Mouse (Mus musculus): ENCODE results near the gene Chid1. TPM values are rescaled to one million over a fixed set of nuclear protein-coding genes. Genes with fewer than 3 reads are reported as not detected.

Gene Chid1
- polyA plus RNA-seq (2015; fragmentation: Illumina TruSeq; extraction: RNeasy Lipid Tissue Mini Kit (QIAGEN cat#74804); ENCODE audit: insufficient read depth, low replicate concordance) = 17.3 TPM

DNA sequence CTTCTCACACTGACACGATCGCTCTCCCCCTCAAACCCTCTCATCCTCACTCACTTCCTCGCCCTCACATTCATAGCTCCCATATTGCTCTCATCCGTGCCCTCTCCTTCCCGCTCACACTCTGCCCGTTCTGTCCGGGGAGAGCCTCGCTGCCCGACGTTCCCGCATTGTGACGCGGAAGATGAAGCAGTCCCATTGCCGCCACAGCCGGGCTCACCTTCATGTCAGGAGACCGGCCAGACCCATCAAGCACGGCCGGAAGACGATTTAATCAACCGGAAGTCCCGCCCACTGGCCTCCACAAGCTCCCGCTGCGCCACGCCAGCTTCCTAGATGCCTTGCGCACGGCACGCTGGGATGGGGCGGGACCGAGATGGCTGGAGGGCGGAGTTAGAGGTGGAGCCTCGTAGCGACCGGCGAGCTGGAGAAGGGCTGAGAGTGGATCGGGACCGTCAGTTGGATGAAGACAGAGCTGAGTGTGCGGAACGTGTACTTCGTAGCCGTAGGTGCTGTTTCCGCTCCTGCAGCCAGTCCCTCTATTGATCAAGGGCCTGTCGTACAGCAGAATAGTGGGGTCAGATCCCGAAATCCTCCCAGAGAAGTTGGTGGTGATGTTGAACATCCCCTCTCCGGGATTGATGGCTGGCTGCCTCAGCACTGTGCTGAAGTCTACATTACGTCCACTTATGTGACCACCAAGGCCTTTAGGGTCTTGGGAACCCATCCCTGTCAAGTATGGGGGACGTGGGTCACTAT is at the start of gene Chid1:
TSS of gene Chid1 (minus strand) at position 302 of the 756 bp plus-strand sequence.

DNA sequence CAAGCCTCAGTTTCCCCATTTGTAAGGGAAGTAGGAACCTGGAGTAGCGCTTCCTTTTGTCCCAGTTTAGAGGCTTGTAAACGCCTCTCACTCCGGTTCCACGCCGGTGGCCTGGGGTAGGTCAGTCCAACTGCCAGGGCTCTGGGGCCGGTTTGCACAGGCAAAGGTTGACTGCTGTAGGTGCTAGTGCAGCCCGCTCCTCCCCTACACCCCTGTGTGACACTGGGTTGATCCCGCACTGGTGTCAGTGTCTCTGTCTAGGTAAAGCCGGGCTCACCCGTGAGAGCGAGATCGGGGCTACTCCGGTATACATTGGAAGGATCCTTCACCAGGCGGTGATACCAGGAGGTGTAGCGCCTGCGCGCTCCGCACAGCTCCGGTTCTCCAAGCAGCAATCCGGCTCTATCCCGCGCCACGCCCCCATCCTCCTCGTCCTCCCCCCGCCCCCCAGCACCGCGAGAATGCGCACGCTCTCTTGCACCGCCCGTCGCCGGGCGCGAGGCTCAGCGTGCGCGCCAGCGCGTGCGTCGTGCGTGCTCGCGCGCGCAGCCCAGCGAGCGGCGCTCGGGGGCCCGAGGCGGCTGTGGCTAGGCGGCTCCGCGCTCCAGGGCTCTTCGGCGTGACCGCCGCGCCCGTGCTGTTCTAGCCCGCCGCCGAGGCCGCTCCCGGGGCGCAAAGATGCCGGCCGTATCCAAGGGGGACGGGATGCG is 22.2 kb upstream of the Chid1 start, which contains the start of gene Ap2a2:
TSS of gene Ap2a2 (plus strand) at position 492 of the 710 bp plus-strand sequence.

DNA sequence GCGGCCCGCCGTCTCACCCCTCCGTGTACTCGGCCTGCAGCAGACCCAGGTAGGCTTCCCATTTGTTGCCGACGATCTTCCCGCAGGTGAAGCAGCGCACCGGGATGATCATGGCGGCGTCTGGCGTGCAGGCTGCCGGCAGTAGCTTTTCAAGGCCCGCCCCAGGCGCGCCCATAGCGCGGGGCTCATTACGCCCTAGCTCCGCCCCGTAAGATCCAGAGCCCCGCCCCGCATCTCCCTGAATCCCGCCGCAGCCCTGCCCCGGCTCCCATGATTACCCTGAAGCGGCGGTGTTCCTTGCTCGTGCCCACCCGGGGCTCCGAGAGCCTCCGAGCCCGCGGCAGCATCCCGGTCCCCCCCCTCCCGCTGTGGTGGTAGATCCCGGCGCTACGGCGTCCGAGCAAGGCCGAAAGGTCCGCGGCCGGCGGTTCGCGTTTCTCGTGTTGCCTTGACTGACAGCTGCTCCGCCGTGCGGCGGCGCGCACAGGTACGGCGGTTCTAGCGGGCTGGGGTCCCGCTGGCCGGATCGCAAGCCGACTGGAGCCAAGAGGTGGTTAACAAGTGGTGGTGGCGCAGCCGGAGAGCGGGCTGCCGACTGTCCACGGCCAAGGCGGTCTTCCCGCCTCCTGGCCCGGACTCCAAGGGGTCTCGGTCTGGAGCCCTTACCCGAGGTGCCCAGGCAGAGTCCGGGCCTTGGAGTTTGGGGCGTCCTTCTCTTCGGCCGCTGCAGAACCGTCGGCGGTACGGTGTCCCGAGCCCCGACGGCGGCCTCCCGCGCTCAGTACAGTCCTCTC is 64.4 kb downstream of the Chid1 start, which contains the start of the genes Polr2l and Tspan4:
TSS of gene Polr2l (minus strand) at position 122 of the 794 bp plus-strand sequence.
TSS of gene Tspan4 (plus strand) at position 230 of the 794 bp plus-strand sequence.

DNA sequence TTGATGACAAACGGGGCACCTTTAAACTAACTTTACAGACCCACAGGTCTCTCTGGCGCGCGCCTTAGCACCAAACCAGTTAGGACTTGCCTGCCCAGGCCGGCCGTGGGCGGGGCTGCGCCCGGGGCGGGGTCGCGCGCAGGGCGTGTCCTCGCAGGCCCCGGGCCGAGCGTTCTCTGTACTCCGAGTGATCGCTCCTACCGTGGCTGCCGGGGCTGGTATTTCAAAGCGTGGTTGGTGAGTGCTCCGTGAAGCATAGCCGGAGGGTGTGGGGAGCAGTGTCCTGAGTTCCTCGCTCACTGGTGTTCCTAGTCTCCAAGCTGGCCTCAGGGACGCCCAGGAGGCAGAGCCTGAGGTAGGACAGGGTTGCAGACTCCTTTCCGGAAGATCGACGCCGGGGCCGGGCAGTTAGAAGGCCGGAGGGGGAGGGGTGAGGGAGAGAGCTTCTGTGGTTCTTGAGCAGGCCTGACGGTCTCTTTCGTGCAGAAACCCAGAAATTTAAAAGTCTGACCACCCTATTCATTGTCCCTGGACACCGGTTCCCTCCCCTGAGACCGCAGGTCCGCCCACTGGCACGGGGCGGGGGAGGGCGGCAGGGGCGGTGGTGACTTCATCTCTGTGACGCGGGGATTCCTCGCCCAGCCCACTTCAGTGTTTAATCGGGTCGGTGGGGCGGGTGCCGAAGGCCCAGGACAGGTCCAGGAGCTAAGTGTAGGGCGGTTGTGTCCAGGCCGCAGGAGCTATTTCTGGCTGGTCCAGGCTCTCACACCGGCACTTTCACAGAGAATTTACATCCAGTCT is 72.2 kb downstream of the Chid1 start, which contains the start of gene Cd151:
TSS of gene Cd151 (plus strand) at position 163 of the 801 bp plus-strand sequence.

DNA sequence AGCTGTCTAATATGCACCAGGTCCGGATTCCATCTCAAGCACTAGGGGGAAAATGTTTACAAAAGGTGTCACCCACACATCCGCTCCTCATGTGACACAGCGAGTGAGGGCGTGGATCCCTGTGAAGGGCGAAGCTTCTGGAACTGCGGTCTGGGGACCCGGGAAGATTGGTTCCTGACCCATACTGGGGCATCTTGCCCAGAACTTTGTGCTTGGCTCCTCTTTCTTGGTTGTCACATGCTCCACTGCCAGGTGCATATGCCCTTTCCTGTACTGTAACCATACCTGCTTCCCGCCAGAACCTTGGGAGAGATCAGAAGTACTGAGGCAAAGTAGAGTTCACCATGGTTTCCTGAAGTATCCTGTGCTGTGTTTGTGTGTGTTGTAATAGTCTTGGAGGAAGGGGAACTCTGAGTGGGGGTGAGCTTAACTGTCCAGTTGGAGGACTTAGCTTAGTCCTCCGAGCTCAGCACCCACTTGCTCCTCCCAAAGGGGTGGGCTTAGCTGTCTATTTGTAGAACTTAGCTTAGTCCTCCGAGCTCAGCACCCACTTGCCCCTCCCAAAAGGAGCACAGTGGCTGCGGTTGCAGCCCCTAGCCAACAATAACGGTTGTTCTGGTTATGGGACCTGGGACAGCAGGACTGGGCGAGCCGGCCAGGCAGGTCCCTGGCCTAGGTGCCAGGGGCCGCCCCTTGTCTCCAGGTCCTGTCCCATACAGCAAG is 79.1 kb downstream of the Chid1 start, which contains the start of gene Cracr2b:
TSS of gene Cracr2b (plus strand) at position 704 of the 723 bp plus-strand sequence.

DNA sequence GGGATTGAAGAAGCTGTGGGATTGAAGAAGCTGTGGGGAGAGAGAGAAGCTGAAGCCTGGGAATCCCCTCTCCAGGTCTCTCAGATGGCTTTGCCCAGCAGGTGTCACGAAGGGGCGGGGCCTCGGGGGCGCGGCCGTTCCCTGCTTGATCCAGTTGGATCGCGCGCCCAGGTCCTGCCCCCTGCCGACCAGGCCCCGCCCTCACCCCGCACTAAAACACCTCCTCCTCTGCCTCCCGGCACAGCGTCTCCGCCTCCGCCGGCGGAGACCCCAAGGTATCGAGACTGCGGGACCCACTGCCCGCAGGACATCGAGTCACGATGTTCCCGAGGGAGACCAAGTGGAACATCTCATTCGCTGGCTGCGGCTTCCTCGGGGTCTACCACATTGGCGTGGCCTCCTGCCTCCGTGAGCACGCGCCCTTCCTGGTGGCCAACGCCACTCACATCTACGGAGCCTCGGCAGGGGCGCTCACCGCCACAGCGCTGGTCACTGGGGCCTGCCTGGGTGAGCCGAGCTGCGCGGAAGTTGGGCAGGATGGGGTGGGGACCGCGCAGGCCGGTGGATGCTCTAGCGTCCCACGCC is 84.6 kb downstream of the Chid1 start, which contains the start of gene Pnpla2:
TSS of gene Pnpla2 (plus strand) at position 232 of the 585 bp plus-strand sequence.

DNA sequence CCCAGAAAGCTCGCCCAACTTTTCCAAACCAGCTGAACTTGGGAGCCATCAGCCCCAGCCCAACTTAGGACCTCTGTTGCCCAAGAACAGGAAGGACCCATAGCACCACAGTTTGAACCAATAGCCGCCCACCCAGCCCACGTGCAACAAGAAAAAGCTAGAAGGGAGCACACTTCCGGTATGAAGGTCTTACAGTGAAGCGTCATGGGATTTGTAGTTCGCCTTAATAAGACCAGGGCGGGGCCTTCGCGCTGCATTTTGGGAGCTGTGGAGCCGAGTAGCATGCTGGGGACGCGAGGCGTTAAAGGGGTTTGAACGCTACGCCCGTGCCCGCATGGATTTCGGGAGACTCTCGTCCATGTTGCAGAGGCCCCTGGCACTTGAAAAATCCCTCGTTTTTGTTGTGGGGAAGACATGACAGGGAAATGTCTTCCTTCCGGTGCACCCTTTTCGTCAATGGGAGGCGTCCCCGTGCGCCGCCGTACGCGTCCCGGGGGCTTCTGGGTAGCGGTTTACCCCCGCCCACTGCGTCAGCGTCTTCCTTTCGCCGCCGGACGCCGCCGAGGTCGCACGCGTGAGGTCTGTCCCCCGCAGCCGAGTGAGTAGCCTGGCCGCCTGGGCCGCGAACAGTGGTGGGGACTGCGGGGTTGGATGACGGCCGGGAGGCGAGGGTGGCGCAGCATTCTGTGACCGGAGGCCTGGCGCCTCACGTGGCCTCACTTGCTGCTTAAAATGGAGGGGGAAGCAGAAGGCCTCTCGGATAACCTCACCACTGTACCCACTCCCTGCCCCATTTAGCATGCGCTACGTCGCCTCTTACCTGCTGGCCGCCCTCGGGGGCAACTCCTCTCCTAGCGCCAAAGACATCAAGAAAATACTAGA is 92.3 kb downstream of the Chid1 start, which contains the start of gene Rplp2:
TSS of gene Rplp2 (plus strand) at position 261 of the 882 bp plus-strand sequence.

DNA sequence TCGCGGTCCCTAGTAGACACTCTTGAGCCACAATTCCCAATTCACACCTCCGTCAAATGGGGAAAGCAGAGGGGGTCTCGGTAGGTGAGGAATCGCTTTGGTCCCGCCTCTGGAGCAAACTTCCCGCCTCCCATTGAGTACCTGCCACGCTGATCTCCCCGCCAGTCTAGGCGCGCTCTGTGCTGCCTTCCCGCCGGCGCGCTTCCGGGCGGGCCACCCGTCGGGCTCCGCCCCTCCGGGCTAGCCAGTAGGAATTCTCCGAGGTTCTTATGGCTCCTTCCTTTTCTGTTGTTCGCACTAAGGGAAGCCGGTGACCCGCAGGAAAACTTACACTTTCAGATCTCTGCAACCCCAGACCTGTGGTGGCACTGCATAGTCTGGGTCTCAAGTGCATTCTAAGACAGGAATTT is 95.8 kb downstream of the Chid1 start, which contains the start of gene Pidd1:
TSS of gene Pidd1 (minus strand) at position 198 of the 410 bp plus-strand sequence.

Other genes starting within 250 kb of the Chid1 start
- not detected for gene Drd4, start 247.9 kb downstream of the Chid1 start, polyA plus RNA-seq (2015; fragmentation: Illumina TruSeq; extraction: RNeasy Lipid Tissue Mini Kit (QIAGEN cat#74804); ENCODE audit: insufficient read depth, low replicate concordance)
- 23.2 TPM for gene Deaf1, start 212.2 kb downstream of the Chid1 start, polyA plus RNA-seq (2015; fragmentation: Illumina TruSeq; extraction: RNeasy Lipid Tissue Mini Kit (QIAGEN cat#74804); ENCODE audit: insufficient read depth, low replicate concordance)
- gene Tmem80, start 212.1 kb downstream of the Chid1 start, polyA plus RNA-seq (2015; fragmentation: Illumina TruSeq; extraction: RNeasy Lipid Tissue Mini Kit (QIAGEN cat#74804); ENCODE audit: insufficient read depth, low replicate concordance) = 56.8 TPM
- 0.76 TPM for gene Eps8l2, start 201.0 kb downstream of the Chid1 start, polyA plus RNA-seq (2015; fragmentation: Illumina TruSeq; extraction: RNeasy Lipid Tissue Mini Kit (QIAGEN cat#74804); ENCODE audit: insufficient read depth, low replicate concordance)
- 140 TPM for gene Taldo1, start 147.7 kb downstream of the Chid1 start, polyA plus RNA-seq (2015; fragmentation: Illumina TruSeq; extraction: RNeasy Lipid Tissue Mini Kit (QIAGEN cat#74804); ENCODE audit: insufficient read depth, low replicate concordance)
- gene Gatd1, start 125.7 kb downstream of the Chid1 start, polyA plus RNA-seq (2015; fragmentation: Illumina TruSeq; extraction: RNeasy Lipid Tissue Mini Kit (QIAGEN cat#74804); ENCODE audit: insufficient read depth, low replicate concordance) = 38.7 TPM
- gene Cend1, start 110.4 kb downstream of the Chid1 start, polyA plus RNA-seq (2015; fragmentation: Illumina TruSeq; extraction: RNeasy Lipid Tissue Mini Kit (QIAGEN cat#74804); ENCODE audit: insufficient read depth, low replicate concordance) = not detected
- 10.7 TPM for gene Slc25a22, start 102.0 kb downstream of the Chid1 start, polyA plus RNA-seq (2015; fragmentation: Illumina TruSeq; extraction: RNeasy Lipid Tissue Mini Kit (QIAGEN cat#74804); ENCODE audit: insufficient read depth, low replicate concordance)
- gene Pidd1, start 95.8 kb downstream of the Chid1 start, polyA plus RNA-seq (2015; fragmentation: Illumina TruSeq; extraction: RNeasy Lipid Tissue Mini Kit (QIAGEN cat#74804); ENCODE audit: insufficient read depth, low replicate concordance) = 4.4 TPM
- gene Rplp2, start 92.5 kb downstream of the Chid1 start, polyA plus RNA-seq (2015; fragmentation: Illumina TruSeq; extraction: RNeasy Lipid Tissue Mini Kit (QIAGEN cat#74804); ENCODE audit: insufficient read depth, low replicate concordance) = 512 TPM
- gene Pnpla2, start 84.7 kb downstream of the Chid1 start, polyA plus RNA-seq (2015; fragmentation: Illumina TruSeq; extraction: RNeasy Lipid Tissue Mini Kit (QIAGEN cat#74804); ENCODE audit: insufficient read depth, low replicate concordance) = 29.7 TPM
- 4.5 TPM for gene Cracr2b, start 78.8 kb downstream of the Chid1 start, polyA plus RNA-seq (2015; fragmentation: Illumina TruSeq; extraction: RNeasy Lipid Tissue Mini Kit (QIAGEN cat#74804); ENCODE audit: insufficient read depth, low replicate concordance)
- 31.2 TPM for gene Cd151, start 72.5 kb downstream of the Chid1 start, polyA plus RNA-seq (2015; fragmentation: Illumina TruSeq; extraction: RNeasy Lipid Tissue Mini Kit (QIAGEN cat#74804); ENCODE audit: insufficient read depth, low replicate concordance)
- gene Polr2l, start 64.7 kb downstream of the Chid1 start, polyA plus RNA-seq (2015; fragmentation: Illumina TruSeq; extraction: RNeasy Lipid Tissue Mini Kit (QIAGEN cat#74804); ENCODE audit: insufficient read depth, low replicate concordance) = 6.3 TPM
- gene Tspan4, start 64.6 kb downstream of the Chid1 start, polyA plus RNA-seq (2015; fragmentation: Illumina TruSeq; extraction: RNeasy Lipid Tissue Mini Kit (QIAGEN cat#74804); ENCODE audit: insufficient read depth, low replicate concordance) = 22.2 TPM
- 27.2 TPM for gene Ap2a2, start 22.3 kb upstream of the Chid1 start, polyA plus RNA-seq (2015; fragmentation: Illumina TruSeq; extraction: RNeasy Lipid Tissue Mini Kit (QIAGEN cat#74804); ENCODE audit: insufficient read depth, low replicate concordance)
- gene Muc6, start 115.5 kb upstream of the Chid1 start, polyA plus RNA-seq (2015; fragmentation: Illumina TruSeq; extraction: RNeasy Lipid Tissue Mini Kit (QIAGEN cat#74804); ENCODE audit: insufficient read depth, low replicate concordance) = not detected
- not detected for gene Muc2, start 150.5 kb upstream of the Chid1 start, polyA plus RNA-seq (2015; fragmentation: Illumina TruSeq; extraction: RNeasy Lipid Tissue Mini Kit (QIAGEN cat#74804); ENCODE audit: insufficient read depth, low replicate concordance)
- 0.04 TPM for gene Muc5ac, start 249.1 kb upstream of the Chid1 start, polyA plus RNA-seq (2015; fragmentation: Illumina TruSeq; extraction: RNeasy Lipid Tissue Mini Kit (QIAGEN cat#74804); ENCODE audit: insufficient read depth, low replicate concordance)